Mouse (Mus musculus) bone marrow, adult 2 months (tissue): ENCODE measurements at regions not wholly inside any gene's neighbourhood (a gene's known extent, or its start where the extent isn't known, plus 50 kb on each side); places are given as distances from the start of the nearest gene placed in this dataset.

Source experiments
- CTCF ChIP-seq: fragments of 200-500 bp; IDR thresholded peaks from 2 replicates; pipeline ENCODE4 v1.5.1; 2011; ENCODE audit warnings: low read length, control low read depth; ENCODE audit not compliant: control insufficient read depth, insufficient read depth
- POLR2A ChIP-seq: fragments of 200-500 bp; IDR thresholded peaks from 2 replicates; pipeline ENCODE4 v1.6.1; 2011; ENCODE audit warnings: low read depth, mild to moderate bottlenecking, control low read depth, low read length, borderline replicate concordance; ENCODE audit not compliant: control insufficient read depth

GRCm38 (mm10) chr10:96375070-96375447, 238.7 kb downstream of the Gm5426 start:
- TF ChIP-seq POLR2A (no peak), CTCF (no peak)
